Mouse (Mus musculus): ENCODE data around the gene Mtg1.

GRCm38 (mm10) chr7:140124382-140124781 lies 13.0 kb upstream of the Mtg1 start:
- TF ChIP-seq POLR2A (IDR thresholded peaks at IDR 0.05; ENCODE audit: borderline replicate concordance, control insufficient read depth, low read depth, low read length) = no peak
- no peak for TF ChIP-seq CTCF (IDR thresholded peaks at IDR 0.05; ENCODE audit: control insufficient read depth, insufficient read depth, low read length)
